15 mouse cellular contexts compared by ENCODE assay signal in genomic region chr8:109013577-109013976, GRCm38 (mm10).
"Had no signal": no experiment of that assay in that cellular context is flagged by ENCODE, and none has a peak within 500 bp of the region (broad histone marks: within the 10 kb centered on the region; RNA-seq: fewer than 3 reads in every experiment).

No protein-coding gene starts in this region.

- ATAC-seq: inflammation-experienced regulatory T-cells, adult 6 months; lung, postnatal 0 days had no signal

- H3K4me1 ChIP-seq: kidney, embryonic 15.5 days had no signal

- H3K27ac ChIP-seq: kidney, embryonic 15.5 days; layer of hippocampus, adult 2 months; liver, embryonic 14.5 days; macrophage had no signal

- H3K9me3 ChIP-seq: kidney, embryonic 15.5 days; midbrain, embryonic 12.5 days had no signal

- H3K27me3 ChIP-seq: kidney, embryonic 15.5 days; midbrain, embryonic 12.5 days had no signal

- DNase-seq: kidney, adult 11 months; kidney, adult 8-10 months; kidney, postnatal 25 days; layer of hippocampus, adult 9-11 months; lung, embryonic 14.5 days; thymus, adult 18-20 months; thymus, postnatal 14 days; thymus, postnatal 4 days had no signal

- H3K4me3 ChIP-seq: kidney, embryonic 15.5 days; layer of hippocampus, adult 2 months; midbrain, embryonic 12.5 days had no signal

- H3K4me2 ChIP-seq: kidney, embryonic 15.5 days; lung, embryonic 14.5 days; midbrain, embryonic 12.5 days had no signal

- H3K9ac ChIP-seq: kidney, embryonic 15.5 days; liver, embryonic 14.5 days; lung, embryonic 14.5 days; midbrain, embryonic 12.5 days had no signal

- H3K36me3 ChIP-seq: kidney, embryonic 15.5 days; midbrain, embryonic 12.5 days had no signal
